Mouse (Mus musculus): ENCODE measurements around the gene Gpr165.

DNA sequence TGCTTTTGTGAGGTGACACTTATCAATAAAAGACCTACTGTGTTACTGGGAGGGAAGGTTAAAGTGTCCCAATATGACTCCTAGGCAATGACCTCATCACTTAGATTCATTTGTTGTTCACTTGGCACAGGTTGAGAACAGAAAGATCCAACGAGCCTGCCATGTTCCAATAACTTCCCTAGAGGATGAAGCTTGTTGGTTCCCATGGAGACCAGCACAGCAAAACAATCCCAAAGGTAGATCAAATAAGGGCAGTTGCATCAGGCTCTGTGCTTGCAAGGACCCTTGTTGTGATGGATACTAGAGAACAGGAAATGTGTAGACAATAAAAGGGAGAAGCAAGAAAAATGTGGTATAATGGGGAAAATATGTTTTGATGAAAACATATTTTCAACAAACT is 38.4 kb upstream of the Gpr165 start:
- TF ChIP-seq CTCF (IDR thresholded peaks at IDR 0.05; ENCODE audit: low read depth, low read length) (no peak), POLR2A (IDR thresholded peaks at IDR 0.05; ENCODE audit: insufficient read depth, low read length) (no peak)
